Mouse (Mus musculus) bone marrow, adult 2 months (tissue): ENCODE measurements around the gene Slc17a7.

Experiments used
- CTCF ChIP-seq: fragments of 200-500 bp; IDR thresholded peaks from 2 replicates; pipeline ENCODE4 v1.5.1; 2011; ENCODE audit warnings: low read length, control low read depth; ENCODE audit not compliant: control insufficient read depth, insufficient read depth
- POLR2A ChIP-seq: fragments of 200-500 bp; IDR thresholded peaks from 2 replicates; pipeline ENCODE4 v1.6.1; 2011; ENCODE audit warnings: low read depth, mild to moderate bottlenecking, control low read depth, low read length, borderline replicate concordance; ENCODE audit not compliant: control insufficient read depth

- TF ChIP-seq CTCF (no peak), POLR2A (no peak)
These were observed 46.2 kb upstream of the Slc17a7 start for GRCm38 (mm10) chr7:45117566-45117965.
